Mouse (Mus musculus): ENCODE results near the gene Sall1. TPM values are rescaled to one million over a fixed set of nuclear protein-coding genes. Genes with fewer than 3 reads are reported as not detected.

Gene Sall1
- total RNA-seq (2022) = 10 to 100 TPM; 14.2 to 19.3 (median 16.6) TPM

GRCm38 (mm10) chr8:89043940-89044339 lies at the start of gene Sall1:
TSS of gene Sall1 (minus strand) at chr8:89044162.
- DNase-seq (ENCODE audit: low spot score in 2 of 2) = no peak

GRCm38 (mm10) chr8:89089916-89090315 lies 46.0 kb upstream of the Sall1 start:
- DNase-seq (ENCODE audit: low spot score in 2 of 2) = no peak

GRCm38 (mm10) chr8:89079147-89079546 lies 35.2 kb upstream of the Sall1 start:
- no peak for DNase-seq (ENCODE audit: low spot score in 2 of 2)

- no peak for DNase-seq (ENCODE audit: low spot score in 2 of 2)
Observed at GRCm38 (mm10) chr8:89072968-89073382, 29.0 kb upstream of the Sall1 start.

GRCm38 (mm10) chr8:89067499-89067898 lies 23.5 kb upstream of the Sall1 start:
- DNase-seq (ENCODE audit: low spot score in 2 of 2) = no peak

GRCm38 (mm10) chr8:89064042-89064441 lies 20.1 kb upstream of the Sall1 start:
- no peak for DNase-seq (ENCODE audit: low spot score in 2 of 2)

- no peak for DNase-seq (ENCODE audit: low spot score in 2 of 2)
Observed at GRCm38 (mm10) chr8:89063366-89064040, 19.5 kb upstream of the Sall1 start.

- DNase-seq (ENCODE audit: low spot score in 2 of 2) = no peak
Observed at GRCm38 (mm10) chr8:89060717-89061116, 16.8 kb upstream of the Sall1 start.

GRCm38 (mm10) chr8:89059507-89059906 lies 15.5 kb upstream of the Sall1 start:
- DNase-seq (ENCODE audit: low spot score in 2 of 2) = no peak

GRCm38 (mm10) chr8:89052880-89053279 lies 8.9 kb upstream of the Sall1 start:
- DNase-seq (ENCODE audit: low spot score in 2 of 2) = no peak

GRCm38 (mm10) chr8:89046639-89047348 lies 2.8 kb upstream of the Sall1 start:
- no peak for DNase-seq (ENCODE audit: low spot score in 2 of 2)

GRCm38 (mm10) chr8:89046226-89046625 lies 2.3 kb upstream of the Sall1 start:
- DNase-seq (ENCODE audit: low spot score in 2 of 2) = no peak

GRCm38 (mm10) chr8:89045726-89046125 lies 1.8 kb upstream of the Sall1 start:
- no peak for DNase-seq (ENCODE audit: low spot score in 2 of 2)

- DNase-seq (ENCODE audit: low spot score in 2 of 2) = no peak
Observed at GRCm38 (mm10) chr8:89045218-89045601, 1.2 kb upstream of the Sall1 start.

GRCm38 (mm10) chr8:89044511-89045217 lies 702 bp upstream of the Sall1 start:
- no peak for DNase-seq (ENCODE audit: low spot score in 2 of 2)

- DNase-seq (ENCODE audit: low spot score in 2 of 2) = peak in 1 of 2 experiments; percentile 59
Observed at GRCm38 (mm10) chr8:89043371-89043841, 556 bp downstream of the Sall1 start.

GRCm38 (mm10) chr8:89042560-89043370 lies 1.2 kb downstream of the Sall1 start:
- peak in 1 of 2 experiments; percentile 83 for DNase-seq (ENCODE audit: low spot score in 2 of 2)

- DNase-seq (ENCODE audit: low spot score in 2 of 2) = no peak
Observed at GRCm38 (mm10) chr8:89042118-89042460, 1.9 kb downstream of the Sall1 start.

GRCm38 (mm10) chr8:89041421-89042117 lies 2.4 kb downstream of the Sall1 start:
- DNase-seq (ENCODE audit: low spot score in 2 of 2) = no peak

- DNase-seq (ENCODE audit: low spot score in 2 of 2) = no peak
Observed at GRCm38 (mm10) chr8:89040751-89041420, 3.1 kb downstream of the Sall1 start.
